Mouse (Mus musculus) neural tube, embryonic 15.5 days (tissue): ENCODE results near the gene Gm43064. TPM values are rescaled to one million over a fixed set of nuclear protein-coding genes. Genes with fewer than 3 reads are reported as not detected.

ENCODE experiments used
- ATAC-seq: fragments of 200-750 bp; cut with Nextera tagmentation; 2 replicates; pipeline ENCODE4 v1.8.0; 2017; ENCODE audit warnings: mild to moderate bottlenecking, moderate TSS enrichment, moderate library complexity; ENCODE audit not compliant: low FRiP score
- H3K27ac ChIP-seq: fragments of 300-500 bp; sonication (generic); replicated peaks from 2 replicates; pipeline ENCODE4 v1.5.1; 2015; ENCODE audit warnings: mild to moderate bottlenecking, inconsistent platforms
- H3K27me3 ChIP-seq: fragments of 300-500 bp; sonication (generic); replicated peaks from 2 replicates; pipeline ENCODE4 v1.6.1; 2015; ENCODE audit warnings: inconsistent platforms
- H3K36me3 ChIP-seq: fragments of 300-500 bp; sonication (generic); 2 replicates; pipeline ENCODE4 v1.6.1; 2015; ENCODE audit warnings: inconsistent platforms
- H3K4me1 ChIP-seq: fragments of 300-500 bp; sonication (generic); 2 replicates; pipeline ENCODE4 v1.6.1; 2015; ENCODE audit warnings: inconsistent platforms
- H3K4me2 ChIP-seq: fragments of 300-500 bp; sonication (generic); 2 replicates; pipeline ENCODE4 v1.6.1; 2015; ENCODE audit warnings: inconsistent platforms, mild to moderate bottlenecking, moderate library complexity
- H3K4me3 ChIP-seq: fragments of 300-500 bp; sonication (generic); replicated peaks from 2 replicates; pipeline ENCODE4 v1.5.1; 2015; ENCODE audit warnings: mild to moderate bottlenecking, inconsistent platforms
- H3K9ac ChIP-seq: fragments of 300-500 bp; sonication (generic); replicated peaks from 2 replicates; pipeline ENCODE4 v1.6.1; 2015; ENCODE audit warnings: mild to moderate bottlenecking, inconsistent platforms
- H3K9me3 ChIP-seq: fragments of 300-500 bp; sonication (generic); replicated peaks from 2 replicates; pipeline ENCODE4 v1.6.1; 2016; ENCODE audit warnings: inconsistent platforms
- WGBS: fragments of 180-500 bp; shearing (Covaris S2); methylation state at CpG from one replicate; pipeline ENCODE4 v1.1.7; 2015; ENCODE audit warnings: mixed read lengths; 5-methylcytosine and 5-hydroxymethylcytosine counted together
- polyA plus RNA-seq: library from polyadenylated mRNA; unstranded; fragments of >200 nt; fragmentation: Nextera tagmentation; extraction: Ambion mirVana; gene quantifications from 2 replicates; pipeline ENCODE4 v1.2.1, GENCODE M21; 2015

Gene Gm43064
- 0.10 TPM in 1 of 2 replicates, not detected in the other for polyA plus RNA-seq

- H3K4me1 ChIP-seq, result peaks cover 20% of the 10 kb centered on the region
- H3K27me3 ChIP-seq, result no peaks in the 10 kb centered on the region
- H3K9me3 ChIP-seq, result no peaks in the 10 kb centered on the region
- H3K27ac ChIP-seq, result peak within 1 kb of the TSS; percentile 92
- peak within 1 kb of the TSS; percentile 80 for H3K9ac ChIP-seq
- peak; percentile 96 for ATAC-seq
- peak within 1 kb of the TSS; percentile 58 for H3K4me3 ChIP-seq
- peak within 1 kb of the TSS; percentile 75 for H3K4me2 ChIP-seq
- under 1% methylated on average over 61 of the region's 70 CpGs for WGBS
- peaks cover 18% of the 10 kb centered on the region for H3K36me3 ChIP-seq
These were observed at the start of gene Gm43064, which contains the start of the genes Dclre1b and Ap4b1 for GRCm38 (mm10) chr3:103808891-103809798. Gm43064 (plus strand) TSS chr3:103809573. Dclre1b (minus strand) TSS chr3:103809444. Ap4b1 (plus strand) TSS chr3:103809520.

GRCm38 (mm10) chr3:103766789-103767188 lies 42.6 kb upstream of the Gm43064 start:
- ATAC-seq, result no peak
- Histone ChIP-seq H3K4me3 (no peak overlapping the region), H3K36me3 (peaks cover 23% of the 10 kb centered on the region), H3K4me1 (no peaks in the 10 kb centered on the region), H3K4me2 (no peak overlapping the region), H3K9ac (no peak overlapping the region), H3K27ac (no peak overlapping the region), H3K9me3 (no peaks in the 10 kb centered on the region), H3K27me3 (no peaks in the 10 kb centered on the region)
- 57% methylated on average over 3 of the region's 3 CpGs for WGBS

- peaks cover 13% of the 10 kb centered on the region for H3K36me3 ChIP-seq
- H3K27ac ChIP-seq, result 0 out of 2 replicates have a peak overlapping the region, but pooled peaks have one; percentile 30
- no peaks in the 10 kb centered on the region for H3K9me3 ChIP-seq
- 69% methylated on average over 9 of the region's 9 CpGs for WGBS
- no peak overlapping the region for H3K4me2 ChIP-seq
- no peak overlapping the region for H3K9ac ChIP-seq
- no peak overlapping the region for H3K4me3 ChIP-seq
- ATAC-seq, result no peak
- H3K27me3 ChIP-seq, result no peaks in the 10 kb centered on the region
- H3K4me1 ChIP-seq, result peaks cover 6% of the 10 kb centered on the region; the same call in 1 of the 2 replicates
These were observed 37.7 kb upstream of the Gm43064 start for GRCm38 (mm10) chr3:103771531-103772130.

GRCm38 (mm10) chr3:103772846-103773245 lies 36.5 kb upstream of the Gm43064 start:
- Histone ChIP-seq H3K4me3 (no peak overlapping the region), H3K9me3 (no peaks in the 10 kb centered on the region), H3K27me3 (no peaks in the 10 kb centered on the region), H3K9ac (no peak overlapping the region), H3K4me1 (peaks cover 6% of the 10 kb centered on the region; the same call in 1 of the 2 replicates), H3K36me3 (peaks cover 23% of the 10 kb centered on the region), H3K27ac (no peak overlapping the region), H3K4me2 (no peak overlapping the region)
- WGBS, result 68% methylated on average over 4 of the region's 4 CpGs
- no peak for ATAC-seq

GRCm38 (mm10) chr3:103773508-103773907 lies 35.9 kb upstream of the Gm43064 start:
- no peak for ATAC-seq
- no peak overlapping the region for H3K27ac ChIP-seq
- 92% methylated on average over 3 of the region's 3 CpGs for WGBS
- no peaks in the 10 kb centered on the region for H3K9me3 ChIP-seq
- H3K4me1 ChIP-seq, result peaks cover 6% of the 10 kb centered on the region; the same call in 1 of the 2 replicates
- H3K4me2 ChIP-seq, result no peak overlapping the region
- no peak overlapping the region for H3K9ac ChIP-seq
- peaks cover 19% of the 10 kb centered on the region for H3K36me3 ChIP-seq
- H3K27me3 ChIP-seq, result no peaks in the 10 kb centered on the region
- no peak overlapping the region for H3K4me3 ChIP-seq

GRCm38 (mm10) chr3:103774009-103774408 lies 35.4 kb upstream of the Gm43064 start:
- no peak overlapping the region for H3K9ac ChIP-seq
- H3K4me1 ChIP-seq, result peaks cover 6% of the 10 kb centered on the region; the same call in 1 of the 2 replicates
- no peaks in the 10 kb centered on the region for H3K27me3 ChIP-seq
- H3K4me2 ChIP-seq, result no peak overlapping the region
- no peaks in the 10 kb centered on the region for H3K9me3 ChIP-seq
- peaks cover 16% of the 10 kb centered on the region for H3K36me3 ChIP-seq
- ATAC-seq, result no peak
- WGBS, result 85% methylated on average over 15 of the region's 15 CpGs
- H3K4me3 ChIP-seq, result no peak overlapping the region
- H3K27ac ChIP-seq, result no peak overlapping the region

GRCm38 (mm10) chr3:103777940-103778339 lies 31.4 kb upstream of the Gm43064 start:
- H3K9ac ChIP-seq, result no peak overlapping the region
- H3K4me2 ChIP-seq, result no peak overlapping the region
- peaks cover 16% of the 10 kb centered on the region for H3K36me3 ChIP-seq
- H3K4me1 ChIP-seq, result peaks cover 4% of the 10 kb centered on the region; the same call in 1 of the 2 replicates
- ATAC-seq, result no peak
- no peak overlapping the region for H3K27ac ChIP-seq
- no peaks in the 10 kb centered on the region for H3K9me3 ChIP-seq
- no peaks in the 10 kb centered on the region for H3K27me3 ChIP-seq
- 86% methylated on average over 11 of the region's 11 CpGs for WGBS
- no peak overlapping the region for H3K4me3 ChIP-seq

- H3K4me3 ChIP-seq, result no peak overlapping the region
- no peaks in the 10 kb centered on the region for H3K4me1 ChIP-seq
- no peak overlapping the region for H3K27ac ChIP-seq
- 92% methylated on average over 6 of the region's 6 CpGs for WGBS
- H3K9me3 ChIP-seq, result no peaks in the 10 kb centered on the region
- no peak overlapping the region for H3K4me2 ChIP-seq
- H3K36me3 ChIP-seq, result peaks cover 16% of the 10 kb centered on the region
- no peak for ATAC-seq
- H3K9ac ChIP-seq, result no peak overlapping the region
- H3K27me3 ChIP-seq, result no peaks in the 10 kb centered on the region
These were observed 30.7 kb upstream of the Gm43064 start for GRCm38 (mm10) chr3:103778660-103779059.

GRCm38 (mm10) chr3:103779183-103779582 lies 30.2 kb upstream of the Gm43064 start:
- peaks cover 16% of the 10 kb centered on the region for H3K36me3 ChIP-seq
- H3K27me3 ChIP-seq, result no peaks in the 10 kb centered on the region
- H3K9ac ChIP-seq, result no peak overlapping the region
- no peaks in the 10 kb centered on the region for H3K4me1 ChIP-seq
- no peak overlapping the region for H3K4me3 ChIP-seq
- H3K9me3 ChIP-seq, result no peaks in the 10 kb centered on the region
- ATAC-seq, result no peak
- no peak overlapping the region for H3K27ac ChIP-seq
- H3K4me2 ChIP-seq, result no peak overlapping the region
- WGBS, result 73% methylated on average over 7 of the region's 7 CpGs

GRCm38 (mm10) chr3:103780271-103780670 lies 29.1 kb upstream of the Gm43064 start:
- no peak for ATAC-seq
- H3K4me2 ChIP-seq, result no peak overlapping the region
- no peak overlapping the region for H3K4me3 ChIP-seq
- H3K27me3 ChIP-seq, result no peaks in the 10 kb centered on the region
- H3K9ac ChIP-seq, result no peak overlapping the region
- H3K4me1 ChIP-seq, result peaks cover 3% of the 10 kb centered on the region; the same call in 1 of the 2 replicates
- no peak overlapping the region for H3K27ac ChIP-seq
- 97% methylated on average over 3 of the region's 3 CpGs for WGBS
- H3K9me3 ChIP-seq, result no peaks in the 10 kb centered on the region
- H3K36me3 ChIP-seq, result peaks cover 16% of the 10 kb centered on the region

GRCm38 (mm10) chr3:103780777-103781176 lies 28.6 kb upstream of the Gm43064 start:
- no peak overlapping the region for H3K4me2 ChIP-seq
- H3K27ac ChIP-seq, result no peak overlapping the region
- H3K27me3 ChIP-seq, result no peaks in the 10 kb centered on the region
- no peak overlapping the region for H3K4me3 ChIP-seq
- H3K4me1 ChIP-seq, result peaks cover 3% of the 10 kb centered on the region; the same call in 1 of the 2 replicates
- H3K9ac ChIP-seq, result no peak overlapping the region
- no peak for ATAC-seq
- H3K9me3 ChIP-seq, result no peaks in the 10 kb centered on the region
- H3K36me3 ChIP-seq, result peaks cover 16% of the 10 kb centered on the region
- WGBS, result 83% methylated on average over 5 of the region's 5 CpGs
